Mouse (Mus musculus): ENCODE measurements around the gene Chmp3.

- no peak for TF ChIP-seq MAFK (IDR thresholded peaks at IDR 0.05; ENCODE audit: insufficient replicate concordance, low read length)
- TF ChIP-seq CTCF (conservative IDR thresholded peaks at IDR 0.05 in 1 of 2, IDR thresholded peaks at IDR 0.05 in 1 of 2; ENCODE audit: low read depth in 2 of 2, low read length in 2 of 2), result no peak
These were observed 39.9 kb upstream of the Chmp3 start for GRCm38 (mm10) chr6:71503670-71504069.

All from CH12.LX (cell line).